Comparison of ENCODE assay signal across 26 mouse cellular contexts in genomic region chr3:122680851-122681250, GRCm38 (mm10).
"Had no signal": no experiment of that assay in that cellular context is flagged by ENCODE, and none has a peak within 500 bp of the region (broad histone marks: within the 10 kb centered on the region; RNA-seq: fewer than 3 reads in every experiment).

No protein-coding gene starts in this region.

- H3K27me3 ChIP-seq: heart, embryonic 13.5 days; heart, embryonic 15.5 days; hindbrain, embryonic 13.5 days; hindbrain, embryonic 15.5 days; kidney, embryonic 15.5 days; limb, embryonic 13.5 days; limb, embryonic 15.5 days; liver, embryonic 12.5 days had no signal

- DNase-seq: gastrocnemius, postnatal 14 days; gastrocnemius, postnatal 36 days; heart, adult 11 months; heart, adult 2 months; heart, postnatal 14 days; heart, postnatal 36 days; kidney, adult 11 months; kidney, adult 2 months; kidney, adult 9 months; kidney, postnatal 14 days; kidney, postnatal 36 days; layer of hippocampus, adult 9-11 months; layer of hippocampus, postnatal 36 days had no signal

- H3K4me1 ChIP-seq: hindbrain, embryonic 13.5 days; hindbrain, embryonic 15.5 days; limb, embryonic 13.5 days; limb, embryonic 15.5 days; liver, embryonic 12.5 days had no signal

- ATAC-seq: hindbrain, postnatal 0 days; intestine, embryonic 16.5 days; liver, embryonic 12.5 days had no signal

- H3K9ac ChIP-seq: heart, embryonic 13.5 days; heart, embryonic 15.5 days; hindbrain, embryonic 13.5 days; hindbrain, embryonic 15.5 days; kidney, embryonic 15.5 days; limb, embryonic 13.5 days; limb, embryonic 15.5 days; liver, embryonic 12.5 days; liver, embryonic 14.5 days had no signal

- H3K36me3 ChIP-seq: heart, embryonic 13.5 days; heart, embryonic 15.5 days; hindbrain, embryonic 13.5 days; hindbrain, embryonic 15.5 days; kidney, embryonic 15.5 days; limb, embryonic 13.5 days; limb, embryonic 15.5 days; liver, embryonic 12.5 days had no signal

- H3K27ac ChIP-seq: heart, adult 2 months; heart, embryonic 13.5 days; heart, embryonic 15.5 days; hindbrain, embryonic 13.5 days; hindbrain, embryonic 15.5 days; hindbrain, postnatal 0 days; kidney, embryonic 15.5 days; kidney, postnatal 0 days; limb, embryonic 13.5 days; limb, embryonic 15.5 days; liver, embryonic 12.5 days; liver, embryonic 14.5 days had no signal

- H3K4me3 ChIP-seq: heart, adult 2 months; heart, embryonic 13.5 days; heart, embryonic 15.5 days; hindbrain, embryonic 13.5 days; hindbrain, embryonic 15.5 days; kidney, embryonic 15.5 days; limb, embryonic 13.5 days; limb, embryonic 15.5 days; liver, embryonic 12.5 days had no signal

- H3K9me3 ChIP-seq: heart, embryonic 15.5 days; hindbrain, embryonic 15.5 days; liver, embryonic 12.5 days had no signal

- H3K4me2 ChIP-seq: heart, embryonic 11.5 days; heart, embryonic 13.5 days; heart, embryonic 15.5 days; hindbrain, embryonic 13.5 days; hindbrain, embryonic 15.5 days; kidney, embryonic 15.5 days; limb, embryonic 13.5 days; limb, embryonic 15.5 days; liver, embryonic 12.5 days had no signal
